Mouse (Mus musculus): ENCODE data around the gene Ccndbp1.
"Not testable (repeated sequence)": the region's sequence is repeated elsewhere in the genome, so short reads cannot be mapped to it uniquely, and the experiment has no call there.

DNA sequence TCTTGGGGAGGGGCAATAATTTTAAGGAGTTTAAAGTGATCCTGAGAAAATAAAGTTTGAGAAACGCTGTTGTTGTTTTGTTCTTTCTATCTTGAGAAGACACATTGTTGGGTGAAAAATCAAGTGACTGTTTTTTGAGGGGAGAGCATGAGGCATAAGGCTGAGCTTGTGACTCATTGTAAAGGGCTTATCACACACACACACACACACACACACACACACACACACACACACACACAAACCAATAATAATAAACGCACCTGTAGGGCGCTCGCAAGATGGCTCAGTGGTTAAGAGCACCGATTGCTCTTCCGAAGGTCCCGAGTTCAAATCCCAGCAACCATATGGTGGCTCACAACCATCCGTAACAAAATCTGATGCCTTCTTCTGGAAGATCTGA, 35.9 kb upstream of the Ccndbp1 start:
- TF ChIP-seq CTCF, EP300 (IDR thresholded peaks at IDR 0.05; ENCODE audit: low read depth): not testable (repeated sequence)

Data from heart, postnatal 0 days (tissue).